In genomic region chr5:35305332-35305731, GRCm38 (mm10) we compare ENCODE assay signal across 18 mouse cellular contexts. TPM values are rescaled to one million over a fixed set of nuclear protein-coding genes. Genes with fewer than 3 reads are reported as not detected.
DNase-seq lines count a peak whose midpoint lies in the region; ATAC-seq and TF ChIP-seq lines count a peak whose summit lies in the region.
"Had no signal": no experiment of that assay in that cellular context is flagged by ENCODE, and none has a peak within 500 bp of the region (broad histone marks: within the 10 kb centered on the region; RNA-seq: fewer than 3 reads in every experiment).

No protein-coding gene starts in this region.

- no peaks in the 10 kb centered on the region for H3K36me3 ChIP-seq in heart, embryonic 10.5 days
- H3K36me3 ChIP-seq: limb, embryonic 10.5 days; liver, embryonic 12.5 days had no signal

- intact Hi-C loops in left cerebral cortex, postnatal 4 days (cut with DNase I) = no loop called here

- no peak for ATAC-seq in megakaryocyte progenitor cell, adult 5-6 weeks (replicated peaks; ENCODE audit: poor library complexity)
- ATAC-seq: CD4-positive, CD25-positive, alpha-beta regulatory T cell, adult 4 months; intestine, postnatal 0 days; liver, embryonic 12.5 days had no signal

- peak overlapping the region; percentile 8; the same call in 1 of the 2 replicates for H3K27ac ChIP-seq in cerebellum, adult 2 months (ENCODE audit: insufficient read depth, low read length)
- H3K27ac ChIP-seq in heart, embryonic 10.5 days = no peak overlapping the region
- H3K27ac ChIP-seq: limb, embryonic 10.5 days; liver, embryonic 12.5 days had no signal

- peaks cover 21% of the 10 kb centered on the region for H3K4me1 ChIP-seq in cerebellum, adult 2 months (ENCODE audit: control insufficient read depth, insufficient read depth, low read length)
- H3K4me1 ChIP-seq in heart, embryonic 10.5 days = no peaks in the 10 kb centered on the region
- H3K4me1 ChIP-seq: liver, embryonic 12.5 days had no signal

- H3K4me3 ChIP-seq in cerebellum, adult 2 months (replicated peaks; ENCODE audit: insufficient read depth, low read depth, low read length) = no peak overlapping the region
- no peak overlapping the region for H3K4me3 ChIP-seq in heart, embryonic 10.5 days
- H3K4me3 ChIP-seq: limb, embryonic 10.5 days; liver, embryonic 12.5 days had no signal

- no peaks in the 10 kb centered on the region for H3K9me3 ChIP-seq in heart, embryonic 10.5 days
- H3K9me3 ChIP-seq: limb, embryonic 10.5 days; liver, embryonic 12.5 days had no signal

- no peak for TF ChIP-seq POLR2A in cerebellum, adult 2 months (IDR thresholded peaks at IDR 0.05; ENCODE audit: borderline replicate concordance, insufficient read depth, low read length)

- DNase-seq in left cerebral cortex, postnatal 4 days = peak; percentile 95
- DNase-seq in left cerebral cortex, adult 8-10 months (ENCODE audit: low spot score in 2 of 2) = no peak
- DNase-seq in brain, embryonic 18.5 days (ENCODE audit: low read depth, low spot score) = peak; percentile 8
- DNase-seq in cerebellum, adult 2 months = peak; percentile 89 to 93
- DNase-seq in retina, embryonic 14.5 days (ENCODE audit: low spot score) = peak; percentile 17
- DNase-seq in heart, embryonic 10.5 days (ENCODE audit: low spot score) = no peak
- DNase-seq: adrenal gland, postnatal 10 days; kidney, postnatal 25 days; right cerebral cortex, postnatal 4 days; thymus, adult 18-20 months had no signal

- no peaks in the 10 kb centered on the region for H3K27me3 ChIP-seq in cerebellum, adult 2 months (ENCODE audit: control insufficient read depth, insufficient read depth, low read length)
- H3K27me3 ChIP-seq in heart, embryonic 10.5 days (ENCODE audit: insufficient read depth, poor library complexity, severe bottlenecking) = peaks cover 36% of the 10 kb centered on the region

- TF ChIP-seq CTCF in cerebellum, adult 2 months (IDR thresholded peaks at IDR 0.05; ENCODE audit: borderline replicate concordance, insufficient read depth, low read depth, low read length) = no peak

- WGBS in cerebellum, adult 2 months = 11% methylated on average over 10 of the region's 10 CpGs
- WGBS in heart, embryonic 10.5 days = 71% methylated on average over 10 of the region's 10 CpGs

RNA-seq across cellular contexts. Expression of gene Adra2c, which starts 27.2 kb away (rescaled TPM):
- 1 to 10 TPM; 6.4 to 7.8 TPM for total RNA-seq in left cerebral cortex, postnatal 4 days (2021)
- 10 to 100 TPM; 22.2 to 26.8 (median 24.4) TPM for total RNA-seq in left cerebral cortex, adult 8-10 months (2022)
- polyA plus RNA-seq in cerebellum, adult 2 months (2012; rRNA removed) = 8.4 and 9.1 TPM in 2 replicates
- total RNA-seq in megakaryocyte progenitor cell, adult 5-6 weeks (2015) = not detected in 2 replicates
- total RNA-seq in megakaryocyte progenitor cell, adult 5-6 weeks (2017) = not detected in 2 replicates
- 0.06 and 0.29 TPM in 2 replicates for polyA plus RNA-seq in heart, embryonic 10.5 days (2016; fragmentation: Nextera tagmentation; extraction: Ambion mirVana)
- total RNA-seq: megakaryocyte-erythroid progenitor cell, adult 5-6 weeks; MEL had no signal
- polyA plus RNA-seq: CD4-positive, CD25-positive, alpha-beta regulatory T cell, adult 4 months; limb, embryonic 10.5 days; lung, embryonic 16.5 days had no signal

Comparison
In these comparisons a context has a peak if more than half of its experiments do, and no peak if none do; other contexts are left out.
1. DNase-seq: peak in left cerebral cortex, postnatal 4 days (single experiment), brain, embryonic 18.5 days (single experiment), cerebellum, adult 2 months (2 of 2) and retina, embryonic 14.5 days (single experiment); none in left cerebral cortex, adult 8-10 months (0 of 2) and heart, embryonic 10.5 days (single experiment).
2. RNA of gene Adra2c, which starts 27.2 kb away (total RNA-seq): 22.2 to 26.8 TPM in left cerebral cortex, adult 8-10 months and 6.4 to 7.8 TPM in left cerebral cortex, postnatal 4 days; not detected in megakaryocyte progenitor cell, adult 5-6 weeks; every median in the first group is over 4 times any median in the second.